Mouse (Mus musculus) G1E (cell line): Measurements from ENCODE around the gene Vac14. TPM values are rescaled to one million over a fixed set of nuclear protein-coding genes. Genes with fewer than 3 reads are reported as not detected.

Source experiments
- ATAC-seq: 2 replicates; pipeline ENCODE4 v1.8.0; 2016; ENCODE audit warnings: mild to moderate bottlenecking; ENCODE audit not compliant: insufficient number of reproducible peaks, poor library complexity, low FRiP score, severe bottlenecking; ENCODE audit errors: extremely low read depth
- DNase-seq: peaks from one replicate; pipeline ENCODE4 v3.0.0; 2012; ENCODE audit warnings: low spot score
- H3K27me3 ChIP-seq: 2 replicates; pipeline ENCODE4 v1.6.1; 2012; ENCODE audit warnings: mild to moderate bottlenecking, low read length, inconsistent platforms; ENCODE audit not compliant: insufficient read depth
- H3K36me3 ChIP-seq: replicated peaks from 2 replicates; pipeline ENCODE3; 2012; ENCODE audit warnings: mild to moderate bottlenecking, inconsistent platforms
- H3K4me1 ChIP-seq: 2 replicates; pipeline ENCODE4 v1.6.1; 2012; ENCODE audit warnings: low read depth, low read length, inconsistent platforms, mixed read lengths; ENCODE audit not compliant: insufficient read depth
- H3K4me3 ChIP-seq: 2 replicates; pipeline ENCODE4 v1.5.1; 2012; ENCODE audit warnings: low read depth, mild to moderate bottlenecking, inconsistent platforms, low read length, moderate library complexity, mixed read lengths
- H3K9me3 ChIP-seq: replicated peaks from 2 replicates; pipeline ENCODE4 v1.6.1; 2012; ENCODE audit warnings: inconsistent platforms
- CTCF ChIP-seq: IDR thresholded peaks from 2 replicates; pipeline ENCODE4 v1.5.1; 2012; ENCODE audit warnings: low read depth, low read length, inconsistent platforms, mixed read lengths
- GATA1 ChIP-seq: IDR thresholded peaks from 2 replicates; pipeline ENCODE4 v1.6.1; 2012; ENCODE audit warnings: borderline replicate concordance, low read length, inconsistent platforms, mixed read lengths
- GATA2 ChIP-seq: IDR thresholded peaks from 2 replicates; pipeline ENCODE4 v1.6.1; 2012; ENCODE audit warnings: low read depth, low read length, inconsistent platforms, borderline replicate concordance
- POLR2AphosphoS5 ChIP-seq: IDR thresholded peaks from 2 replicates; pipeline ENCODE4 v1.6.1; 2012; ENCODE audit warnings: low read depth, low read length, inconsistent platforms; ENCODE audit not compliant: insufficient replicate concordance
- TAL1 ChIP-seq: conservative IDR thresholded peaks from 2 replicates; pipeline ENCODE4 v1.6.1; 2012; ENCODE audit warnings: low read depth, low read length, inconsistent platforms, mixed read lengths
- polyA plus RNA-seq: library from polyadenylated mRNA; stranded (reverse); fragments of >175 nt; gene quantifications from 2 replicates; pipeline ENCODE4 v1.2.3, GENCODE M21; 2012
- total RNA-seq, 2 experiments: library from RNA; stranded (forward) in 1 of 2; stranded (reverse) in 1 of 2; fragments of 200-1000 nt in 1 of 2; fragments of >200 nt in 1 of 2; fragmentation: Nextera tagmentation in 1 of 2; gene quantifications; 2 replicates each; pipeline ENCODE4 v1.2.3; 2014 to 2017

Gene Vac14
- total and polyA plus RNA-seq, 3 experiments = 25.7 to 70.1 (median 52.1) TPM

DNA sequence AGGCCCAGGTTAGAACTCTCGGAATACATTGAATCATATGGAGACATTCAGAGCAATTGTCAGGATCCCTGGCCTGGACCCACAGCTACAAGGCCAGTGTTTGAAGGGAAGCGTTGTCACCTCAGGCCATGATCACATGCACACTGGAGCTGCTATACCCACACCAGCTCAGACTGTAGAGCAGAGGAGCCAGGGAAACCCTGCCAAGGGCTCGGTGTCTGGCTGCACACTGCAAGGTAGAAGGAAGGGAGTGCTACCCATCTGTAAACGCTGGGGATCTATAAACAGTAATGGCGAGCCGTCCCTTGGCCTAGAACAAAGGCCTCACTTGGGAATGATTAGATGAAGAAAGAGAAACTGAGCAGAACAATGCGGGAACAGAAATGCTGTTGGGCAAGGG, 81.1 kb downstream of the Vac14 start:
- H3K4me1 ChIP-seq = no peaks in the 10 kb centered on the region
- no peaks in the 10 kb centered on the region for H3K9me3 ChIP-seq
- DNase-seq (no peak), ATAC-seq (no peak)
- no peak overlapping the region for H3K4me3 ChIP-seq
- H3K36me3 ChIP-seq = peaks cover 100% of the 10 kb centered on the region
- H3K27me3 ChIP-seq = no peaks in the 10 kb centered on the region
- TF ChIP-seq GATA2 (no peak), GATA1 (no peak), TAL1 (no peak), CTCF (no peak), POLR2AphosphoS5 (no peak)

DNA sequence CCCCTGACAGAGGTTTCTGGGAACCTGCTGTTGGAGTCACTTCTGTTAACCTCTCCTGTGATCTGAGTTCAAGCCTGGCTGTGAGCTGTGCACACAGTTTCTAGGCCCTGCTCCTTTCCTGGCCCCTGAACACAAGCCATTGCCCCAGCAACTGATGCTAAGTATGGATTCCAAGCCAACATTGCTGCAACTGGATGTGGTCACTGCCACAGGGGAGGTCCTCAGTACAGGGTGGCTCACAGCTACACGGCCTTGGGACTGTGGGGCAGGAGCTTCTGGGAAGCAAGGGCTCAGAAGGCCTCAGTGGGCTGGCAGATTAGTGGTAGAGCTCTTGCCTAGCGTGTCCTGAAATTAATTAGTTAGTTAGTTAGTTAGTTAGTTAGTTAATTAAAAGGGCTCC, 82.2 kb downstream of the Vac14 start:
- TF ChIP-seq CTCF (no peak), GATA2 (no peak), POLR2AphosphoS5 (no peak), TAL1 (no peak), GATA1 (no peak)
- Histone ChIP-seq H3K4me3 (no peak overlapping the region), H3K9me3 (no peaks in the 10 kb centered on the region), H3K4me1 (no peaks in the 10 kb centered on the region), H3K27me3 (no peaks in the 10 kb centered on the region), H3K36me3 (peaks cover 100% of the 10 kb centered on the region)
- DNase-seq = no peak
- no peak for ATAC-seq

DNA sequence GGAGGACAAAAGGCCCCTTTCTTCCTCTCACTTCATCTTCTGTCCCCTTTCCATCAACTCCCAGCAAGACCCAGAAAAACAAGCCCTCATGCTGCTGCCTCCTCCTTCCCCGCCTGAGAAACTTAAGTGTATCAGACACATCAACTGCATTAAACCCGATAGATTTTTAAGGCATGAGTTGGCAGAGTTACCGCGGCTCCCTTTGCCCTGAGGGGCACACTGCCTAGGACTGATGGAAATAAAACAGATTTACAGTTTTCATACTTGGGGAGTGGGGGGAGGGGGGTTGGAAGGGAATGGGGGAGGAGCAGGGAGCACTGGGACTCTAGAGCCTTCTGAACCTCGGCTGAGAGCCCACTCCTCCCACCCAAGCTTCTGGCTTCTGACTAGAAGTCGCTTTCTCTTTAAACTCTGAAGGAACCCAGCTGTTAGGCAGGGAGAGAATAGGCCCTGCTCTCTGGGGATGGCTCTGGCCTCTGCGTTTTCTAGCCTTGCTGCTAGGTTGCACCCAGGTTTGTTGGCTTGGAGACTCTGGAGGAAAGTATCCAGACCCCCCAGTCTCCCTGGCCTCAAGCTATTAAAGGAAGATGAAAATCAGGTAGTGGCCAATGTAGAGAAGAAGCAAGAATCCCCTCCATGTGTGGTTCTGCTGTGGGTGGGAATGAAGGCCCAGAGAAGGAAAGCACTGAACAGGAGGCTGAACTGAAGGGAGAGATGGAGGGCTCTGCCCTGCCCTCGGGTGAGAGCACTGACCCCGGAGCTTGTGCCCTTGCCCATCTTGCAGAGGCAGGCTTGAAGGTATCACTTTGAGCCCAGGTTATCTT, 84.5 kb downstream of the Vac14 start:
- Histone ChIP-seq H3K4me1 (no peaks in the 10 kb centered on the region), H3K27me3 (no peaks in the 10 kb centered on the region), H3K36me3 (peaks cover 99% of the 10 kb centered on the region), H3K4me3 (no peak overlapping the region), H3K9me3 (no peaks in the 10 kb centered on the region)
- TF ChIP-seq GATA2 = no peak
- no peak for TF ChIP-seq GATA1
- no peak for TF ChIP-seq TAL1
- no peak for TF ChIP-seq POLR2AphosphoS5
- no peak for TF ChIP-seq CTCF
- ATAC-seq = no peak
- no peak for DNase-seq

DNA sequence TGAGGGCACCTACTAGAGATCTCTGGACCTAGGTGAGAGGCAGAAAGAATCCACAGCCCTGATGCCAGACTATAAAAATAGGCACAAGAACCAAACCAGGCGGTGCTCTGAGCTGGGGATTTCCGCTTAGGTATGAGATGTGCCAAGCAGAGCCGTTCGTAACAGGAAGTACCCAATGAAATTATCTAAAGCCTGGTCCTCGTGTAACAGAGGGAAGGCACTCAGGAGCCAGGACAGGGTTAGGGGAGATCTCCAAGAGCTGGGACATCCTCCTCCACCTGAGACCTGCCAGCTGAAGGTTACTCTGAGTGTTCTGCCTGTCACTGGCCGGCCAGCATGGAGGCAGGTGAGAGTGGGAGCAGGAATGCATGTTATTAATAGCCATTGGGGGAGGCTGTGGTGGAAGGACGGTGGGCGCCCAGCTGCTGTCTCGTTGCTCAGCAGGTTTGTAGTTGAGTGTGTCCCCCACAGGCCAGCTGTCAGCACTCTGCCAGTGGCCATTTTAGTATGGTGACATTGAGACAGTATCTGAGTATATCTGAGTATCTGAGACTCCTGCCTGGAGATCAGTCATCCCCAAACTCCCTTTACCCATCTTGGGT, 85.2 kb downstream of the Vac14 start:
- DNase-seq (no peak), ATAC-seq (no peak)
- Histone ChIP-seq H3K27me3 (no peaks in the 10 kb centered on the region), H3K36me3 (peaks cover 99% of the 10 kb centered on the region), H3K4me3 (no peak overlapping the region), H3K4me1 (no peaks in the 10 kb centered on the region), H3K9me3 (no peaks in the 10 kb centered on the region)
- TF ChIP-seq TAL1 (no peak), GATA2 (no peak), GATA1 (no peak), CTCF (no peak), POLR2AphosphoS5 (no peak)

DNA sequence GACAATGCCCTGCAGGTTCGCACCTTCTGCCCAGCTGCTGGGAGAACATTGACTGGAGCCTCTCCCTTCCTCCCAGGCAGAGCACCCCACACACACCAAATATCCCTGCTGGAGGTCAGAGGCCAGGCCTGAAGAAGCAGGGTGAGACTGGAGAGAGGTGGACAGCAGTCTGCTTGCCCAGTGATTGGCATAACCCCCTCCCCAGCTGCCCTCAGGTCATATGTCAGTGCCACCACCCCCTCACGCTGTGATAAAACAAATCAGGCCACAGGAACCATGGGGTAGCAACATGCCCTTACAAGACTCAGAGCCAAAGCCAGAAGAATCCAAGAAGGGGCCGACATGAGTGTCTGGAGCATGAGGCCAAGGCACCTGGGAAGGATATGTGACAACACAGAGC, 85.7 kb downstream of the Vac14 start:
- no peaks in the 10 kb centered on the region for H3K4me1 ChIP-seq
- H3K36me3 ChIP-seq = peaks cover 99% of the 10 kb centered on the region
- no peaks in the 10 kb centered on the region for H3K9me3 ChIP-seq
- DNase-seq = no peak
- ATAC-seq = no peak
- no peak overlapping the region for H3K4me3 ChIP-seq
- H3K27me3 ChIP-seq = no peaks in the 10 kb centered on the region
- no peak for TF ChIP-seq GATA1
- no peak for TF ChIP-seq CTCF
- TF ChIP-seq POLR2AphosphoS5 = no peak
- no peak for TF ChIP-seq TAL1
- TF ChIP-seq GATA2 = no peak

DNA sequence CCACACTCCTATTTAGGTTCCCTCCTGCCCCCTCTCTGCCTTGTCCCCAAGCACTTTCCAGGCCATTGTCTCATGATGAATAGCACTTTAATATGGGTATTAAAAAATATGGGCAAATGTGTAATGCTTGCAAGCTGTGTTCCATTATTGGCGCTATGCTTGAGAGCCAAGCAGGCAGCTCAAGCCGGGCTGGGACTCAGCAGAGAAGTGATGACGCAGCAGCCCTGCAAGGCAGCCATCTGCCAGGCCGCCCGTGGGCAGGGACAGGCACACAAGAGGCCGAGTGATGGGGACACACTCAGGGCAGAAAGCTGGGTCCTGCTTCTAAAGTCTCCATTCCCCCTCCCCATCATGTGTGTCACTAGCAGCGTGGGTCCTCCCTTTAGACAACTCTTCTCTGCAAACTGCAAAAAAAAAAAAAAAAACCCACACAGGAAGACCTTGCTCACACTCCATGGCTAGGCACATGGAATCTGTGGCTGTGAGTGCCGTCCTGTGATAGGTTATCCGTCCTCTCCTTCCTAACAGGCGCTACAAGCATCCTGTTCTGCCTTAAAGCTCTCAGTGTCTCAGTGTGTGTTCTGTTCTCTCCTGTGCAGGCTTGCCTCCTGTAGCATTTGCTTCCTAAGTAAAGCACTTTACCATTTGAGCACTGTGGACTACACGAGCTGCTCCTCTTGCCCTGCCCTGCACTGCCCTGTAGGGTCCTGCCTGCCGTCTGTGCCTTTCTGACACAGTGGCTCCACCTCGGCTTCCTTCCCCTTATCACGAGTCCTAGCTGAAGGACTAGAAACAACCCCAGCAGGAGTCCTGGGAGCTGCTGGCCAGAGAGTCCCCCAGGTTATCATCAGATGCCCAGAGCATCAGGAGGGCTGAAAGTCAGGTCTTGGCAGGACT, 87.3 kb downstream of the Vac14 start:
- H3K9me3 ChIP-seq = no peaks in the 10 kb centered on the region
- peaks cover 99% of the 10 kb centered on the region for H3K36me3 ChIP-seq
- TF ChIP-seq GATA1 (no peak), GATA2 (no peak), CTCF (no peak), POLR2AphosphoS5 (no peak), TAL1 (no peak)
- no peaks in the 10 kb centered on the region for H3K27me3 ChIP-seq
- DNase-seq (no peak), ATAC-seq (no peak)
- no peaks in the 10 kb centered on the region for H3K4me1 ChIP-seq
- no peak overlapping the region for H3K4me3 ChIP-seq
